Mouse (Mus musculus): Measurements from ENCODE around the gene Trib3. TPM values are rescaled to one million over a fixed set of nuclear protein-coding genes. Genes with fewer than 3 reads are reported as not detected.
A peak's percentile ranks its signal among the peaks of the same experiment; 100 is the strongest.

Trib3 gene
- polyA plus RNA-seq, 1 experiment from 2014 or later: 6.5 TPM

DNA sequence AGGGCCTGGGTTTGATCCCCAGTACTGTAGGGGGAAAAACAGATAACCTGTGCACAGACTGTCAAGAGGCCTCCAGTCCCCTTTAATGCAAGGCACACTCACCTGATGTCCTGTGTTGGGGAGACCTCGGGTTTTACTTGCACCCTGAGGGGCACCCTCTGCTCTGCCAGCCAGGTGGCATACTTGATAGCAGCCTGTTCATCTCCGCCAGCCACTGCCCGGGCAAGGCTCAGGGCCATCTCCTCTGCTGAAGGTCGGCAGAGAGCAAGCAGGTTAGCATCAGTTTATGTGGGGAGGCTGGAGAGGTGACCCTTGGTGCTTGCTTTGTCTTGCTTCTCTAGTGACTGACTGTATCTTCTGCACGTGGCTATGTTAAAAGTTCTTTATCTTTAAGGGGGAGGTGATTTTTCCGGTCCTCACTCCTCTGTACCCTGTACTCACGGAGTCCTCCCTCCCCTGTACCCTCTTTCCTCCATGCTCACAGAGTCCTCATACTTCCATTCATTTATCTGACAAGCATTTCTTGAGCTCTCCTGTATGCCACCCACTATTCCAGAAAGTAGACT, 12.9 kb downstream of the Trib3 start:
- H3K4me3 ChIP-seq: peak overlapping the region; percentile 86
- H3K9ac ChIP-seq: peak overlapping the region; percentile 92
- peak overlapping the region; percentile 96; the same call in 1 of the 2 replicates for H3K27ac ChIP-seq (replicated peaks)
- H3K4me2 ChIP-seq: peak overlapping the region; percentile 83
- H3K27me3 ChIP-seq (replicated peaks): no peaks in the 10 kb centered on the region
- H3K36me3 ChIP-seq: peaks cover 41% of the 10 kb centered on the region
- H3K9me3 ChIP-seq: no peaks in the 10 kb centered on the region
- peaks cover 23% of the 10 kb centered on the region for H3K4me1 ChIP-seq
- 40% methylated on average over 7 of the region's 7 CpGs for WGBS
- no peak for ATAC-seq (ENCODE audit: extremely low read depth, insufficient number of reproducible peaks, low FRiP score, low TSS enrichment)

DNA sequence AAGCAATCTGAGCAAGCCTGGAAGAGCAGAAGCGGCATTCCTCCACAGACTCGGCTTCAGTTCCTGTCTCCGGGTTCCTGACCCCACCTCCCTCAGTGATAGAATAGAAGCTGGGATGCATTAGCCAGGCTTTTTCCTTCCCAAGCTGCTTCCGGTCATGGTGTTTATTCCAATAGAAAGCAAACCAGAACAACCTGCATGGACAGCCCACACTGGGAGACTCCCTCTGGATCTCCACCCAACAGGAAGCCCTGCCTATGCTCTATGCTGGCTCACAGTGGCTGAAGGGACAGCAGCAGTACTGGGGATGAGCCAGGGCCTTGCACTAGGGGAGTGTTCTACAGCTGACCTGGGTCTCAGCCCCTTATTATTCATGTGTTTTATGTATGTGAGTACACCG, 15.9 kb downstream of the Trib3 start:
- no peak for ATAC-seq (ENCODE audit: extremely low read depth, insufficient number of reproducible peaks, low FRiP score, low TSS enrichment)
- H3K36me3 ChIP-seq: peaks cover 70% of the 10 kb centered on the region

DNA sequence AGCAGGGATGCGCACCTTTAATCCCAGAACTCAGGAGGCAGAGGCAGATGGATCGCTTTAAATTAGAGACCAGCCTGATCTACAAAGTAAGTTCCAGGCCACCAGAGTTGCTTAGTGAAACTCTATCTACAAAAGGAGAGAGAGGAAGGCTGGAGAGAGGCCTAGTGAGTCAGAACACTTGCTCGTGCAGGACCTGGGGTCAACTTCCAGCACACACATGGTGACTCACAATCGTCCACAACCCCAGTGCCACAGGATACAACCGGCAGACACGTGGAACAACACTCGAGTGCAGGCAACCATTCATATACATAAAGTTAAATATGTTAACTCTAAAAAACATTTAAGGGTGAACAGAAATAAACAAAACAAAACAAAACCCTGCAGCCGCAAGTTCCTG, 17.2 kb downstream of the Trib3 start:
- no peak overlapping the region for H3K4me3 ChIP-seq
- no peaks in the 10 kb centered on the region for H3K9me3 ChIP-seq
- H3K36me3 ChIP-seq: peaks cover 84% of the 10 kb centered on the region
- 85% methylated on average over 8 of the region's 8 CpGs for WGBS
- H3K27ac ChIP-seq (replicated peaks): no peak overlapping the region
- H3K4me2 ChIP-seq: no peak overlapping the region
- no peaks in the 10 kb centered on the region for H3K27me3 ChIP-seq (replicated peaks)
- no peak overlapping the region for H3K9ac ChIP-seq
- no peak for ATAC-seq (ENCODE audit: extremely low read depth, insufficient number of reproducible peaks, low FRiP score, low TSS enrichment)
- peaks cover 17% of the 10 kb centered on the region for H3K4me1 ChIP-seq

More for the DNA sequence above, 15.9 kb downstream of the Trib3 start:
- Histone ChIP-seq H3K27me3 (replicated peaks) (no peaks in the 10 kb centered on the region), H3K9ac (no peak overlapping the region), H3K9me3 (no peaks in the 10 kb centered on the region), H3K4me1 (peaks cover 18% of the 10 kb centered on the region), H3K4me2 (no peak overlapping the region), H3K4me3 (no peak overlapping the region), H3K27ac (replicated peaks) (no peak overlapping the region)
- WGBS: 73% methylated on average over 5 of the region's 5 CpGs

DNA sequence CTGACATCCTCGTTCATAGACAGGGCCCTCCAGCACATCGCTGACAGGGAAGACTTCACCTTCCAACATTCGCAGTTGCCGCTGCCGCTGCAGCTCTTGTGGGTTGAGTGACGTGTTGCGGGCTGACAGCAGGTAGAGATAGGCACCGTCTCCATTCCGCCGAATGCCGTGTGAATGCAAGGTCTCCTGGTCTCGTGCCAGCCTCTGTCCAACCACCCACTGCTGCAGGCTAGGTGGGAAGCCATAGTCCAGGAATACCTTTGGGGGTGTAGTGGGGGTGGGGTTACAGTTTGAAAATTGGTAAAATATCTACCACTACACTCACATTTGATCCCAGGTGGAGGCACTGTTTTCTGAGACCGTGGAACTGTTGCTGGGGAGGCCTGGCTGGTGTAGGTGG, 17.7 kb downstream of the Trib3 start:
- no peak overlapping the region for H3K4me3 ChIP-seq
- no peak overlapping the region for H3K9ac ChIP-seq
- no peaks in the 10 kb centered on the region for H3K9me3 ChIP-seq
- peaks cover 89% of the 10 kb centered on the region for H3K36me3 ChIP-seq
- H3K27ac ChIP-seq (replicated peaks): no peak overlapping the region
- no peaks in the 10 kb centered on the region for H3K27me3 ChIP-seq (replicated peaks)
- no peak overlapping the region for H3K4me2 ChIP-seq
- 71% methylated on average over 13 of the region's 13 CpGs for WGBS
- ATAC-seq (ENCODE audit: extremely low read depth, insufficient number of reproducible peaks, low FRiP score, low TSS enrichment): no peak
- peaks cover 12% of the 10 kb centered on the region for H3K4me1 ChIP-seq

DNA sequence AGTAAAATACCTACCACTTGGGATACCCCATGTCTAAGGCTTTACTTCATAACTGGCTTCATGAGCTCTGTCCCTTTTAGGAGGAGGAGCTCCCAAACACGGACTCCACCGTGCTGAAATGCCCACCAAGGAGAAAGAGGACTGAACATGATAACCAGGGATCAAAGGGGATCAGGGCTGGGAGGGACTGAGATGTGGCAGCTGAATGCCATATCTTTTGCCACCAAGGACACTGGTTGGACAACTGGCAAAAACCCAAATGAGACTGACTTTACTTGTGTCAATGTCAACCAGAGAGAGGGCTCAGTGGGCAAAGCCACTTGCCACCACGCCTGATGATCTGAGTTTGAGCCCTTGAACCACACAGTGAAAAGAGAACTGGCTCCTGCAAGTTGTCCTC, 19.0 kb downstream of the Trib3 start:
- Histone ChIP-seq H3K9me3 (no peaks in the 10 kb centered on the region), H3K36me3 (peaks cover 97% of the 10 kb centered on the region), H3K4me1 (no peaks in the 10 kb centered on the region), H3K27me3 (replicated peaks) (no peaks in the 10 kb centered on the region), H3K9ac (no peak overlapping the region), H3K27ac (replicated peaks) (no peak overlapping the region), H3K4me2 (no peak overlapping the region), H3K4me3 (no peak overlapping the region)
- 78% methylated on average over 3 of the region's 3 CpGs for WGBS
- no peak for ATAC-seq (ENCODE audit: extremely low read depth, insufficient number of reproducible peaks, low FRiP score, low TSS enrichment)

DNA sequence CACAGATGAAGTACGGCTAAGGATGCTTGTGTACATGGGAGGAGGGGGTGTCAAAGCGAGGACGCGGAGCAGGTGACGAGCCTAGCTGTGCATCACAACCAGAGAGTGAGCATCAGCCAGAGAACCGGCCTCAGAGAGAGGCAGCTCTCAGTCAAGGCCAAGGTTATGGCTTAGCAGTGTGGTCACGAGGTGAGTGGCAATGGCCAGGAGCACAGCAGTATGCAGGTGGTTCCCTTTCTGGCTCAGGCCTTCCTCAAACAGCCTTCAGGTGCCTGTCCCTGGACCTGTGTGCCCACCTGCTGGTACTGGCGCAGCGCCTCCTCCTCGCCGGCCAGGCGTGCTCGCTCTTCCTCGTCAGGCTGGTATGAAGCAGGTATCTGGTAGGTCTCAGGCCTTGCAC, 19.9 kb downstream of the Trib3 start:
- WGBS: 92% methylated on average over 14 of the region's 14 CpGs
- Histone ChIP-seq H3K9ac (no peak overlapping the region), H3K4me2 (no peak overlapping the region), H3K4me1 (no peaks in the 10 kb centered on the region), H3K4me3 (no peak overlapping the region), H3K36me3 (peaks cover 99% of the 10 kb centered on the region), H3K9me3 (no peaks in the 10 kb centered on the region), H3K27ac (replicated peaks) (no peak overlapping the region), H3K27me3 (replicated peaks) (no peaks in the 10 kb centered on the region)
- ATAC-seq (ENCODE audit: extremely low read depth, insufficient number of reproducible peaks, low FRiP score, low TSS enrichment): no peak

DNA sequence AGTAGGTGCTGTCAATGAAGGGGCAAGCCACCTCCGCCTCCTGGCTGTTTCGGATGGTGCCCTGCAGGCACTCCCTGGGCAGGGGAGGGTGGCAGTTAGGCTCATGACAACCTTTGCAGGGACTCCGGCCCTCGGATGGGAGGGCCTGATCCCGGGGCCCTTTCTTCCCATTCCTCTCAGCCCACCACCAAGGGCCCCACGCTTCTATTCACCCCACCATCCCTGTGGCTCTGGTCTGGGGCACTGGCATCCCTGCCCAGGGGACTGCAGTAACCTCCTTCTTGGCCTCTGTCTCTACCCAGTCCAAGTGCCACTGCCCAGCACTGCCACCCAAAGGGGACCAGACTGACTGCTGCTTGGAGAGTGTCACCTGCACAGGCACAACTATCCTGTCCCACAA, 21.6 kb downstream of the Trib3 start:
- Histone ChIP-seq H3K9me3 (no peaks in the 10 kb centered on the region), H3K27me3 (replicated peaks) (no peaks in the 10 kb centered on the region), H3K4me2 (no peak overlapping the region), H3K4me3 (no peak overlapping the region), H3K9ac (no peak overlapping the region), H3K27ac (replicated peaks) (no peak overlapping the region), H3K4me1 (no peaks in the 10 kb centered on the region), H3K36me3 (peaks cover 100% of the 10 kb centered on the region)
- no peak for ATAC-seq (ENCODE audit: extremely low read depth, insufficient number of reproducible peaks, low FRiP score, low TSS enrichment)
- WGBS: 88% methylated on average over 6 of the region's 6 CpGs

DNA sequence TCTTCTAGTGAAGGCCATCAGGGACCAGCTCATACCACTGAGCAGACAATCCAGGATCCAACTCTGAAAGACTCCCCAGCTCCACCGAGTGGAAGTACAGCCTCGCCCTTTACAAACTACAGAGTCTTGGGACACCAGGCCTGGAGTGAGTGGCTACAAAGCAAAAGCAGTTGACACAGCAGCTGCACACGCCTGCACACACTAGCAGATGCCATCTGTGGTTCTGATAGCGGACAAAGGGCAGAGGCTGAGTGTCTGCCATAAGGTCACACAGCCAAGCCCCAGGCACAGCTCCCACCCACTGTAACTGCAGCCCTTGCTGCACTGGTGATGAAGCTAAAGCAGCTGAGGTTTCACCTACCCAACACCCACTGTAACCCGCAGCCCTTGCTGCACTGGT, 22.3 kb downstream of the Trib3 start:
- no peaks in the 10 kb centered on the region for H3K9me3 ChIP-seq
- WGBS: 88% methylated on average over 5 of the region's 5 CpGs
- no peak for ATAC-seq (ENCODE audit: extremely low read depth, insufficient number of reproducible peaks, low FRiP score, low TSS enrichment)
- H3K27ac ChIP-seq (replicated peaks): no peak overlapping the region
- H3K4me2 ChIP-seq: no peak overlapping the region
- no peak overlapping the region for H3K9ac ChIP-seq
- H3K36me3 ChIP-seq: peaks cover 100% of the 10 kb centered on the region
- no peaks in the 10 kb centered on the region for H3K4me1 ChIP-seq
- no peak overlapping the region for H3K4me3 ChIP-seq
- no peaks in the 10 kb centered on the region for H3K27me3 ChIP-seq (replicated peaks)

DNA sequence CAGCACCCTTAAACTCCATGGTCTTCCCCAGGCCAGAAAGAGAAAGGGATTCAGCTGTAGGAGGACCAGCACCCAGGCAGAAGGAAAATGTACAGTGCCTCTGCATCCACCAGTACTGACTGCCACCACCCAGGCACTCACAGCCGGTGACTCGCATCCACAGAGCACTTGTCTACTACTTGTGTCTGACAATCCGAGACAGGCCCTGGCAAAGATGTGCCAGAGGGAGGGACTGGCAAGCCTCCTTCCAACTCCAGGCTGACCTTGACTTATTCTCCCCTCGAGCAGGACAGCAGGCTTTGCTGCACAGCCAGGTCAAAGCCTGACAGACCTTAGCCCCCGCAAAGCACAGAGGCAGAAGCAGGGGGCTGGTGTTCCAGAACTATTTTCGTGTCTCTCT, 26.8 kb downstream of the Trib3 start:
- Histone ChIP-seq H3K27me3 (replicated peaks) (no peaks in the 10 kb centered on the region), H3K9ac (no peak overlapping the region), H3K4me3 (no peak overlapping the region), H3K9me3 (no peaks in the 10 kb centered on the region), H3K27ac (replicated peaks) (no peak overlapping the region), H3K4me2 (no peak overlapping the region), H3K36me3 (peaks cover 100% of the 10 kb centered on the region), H3K4me1 (peaks cover 3% of the 10 kb centered on the region; the same call in 1 of the 2 replicates)
- ATAC-seq (ENCODE audit: extremely low read depth, insufficient number of reproducible peaks, low FRiP score, low TSS enrichment): no peak
- 73% methylated on average over 6 of the region's 6 CpGs for WGBS

DNA sequence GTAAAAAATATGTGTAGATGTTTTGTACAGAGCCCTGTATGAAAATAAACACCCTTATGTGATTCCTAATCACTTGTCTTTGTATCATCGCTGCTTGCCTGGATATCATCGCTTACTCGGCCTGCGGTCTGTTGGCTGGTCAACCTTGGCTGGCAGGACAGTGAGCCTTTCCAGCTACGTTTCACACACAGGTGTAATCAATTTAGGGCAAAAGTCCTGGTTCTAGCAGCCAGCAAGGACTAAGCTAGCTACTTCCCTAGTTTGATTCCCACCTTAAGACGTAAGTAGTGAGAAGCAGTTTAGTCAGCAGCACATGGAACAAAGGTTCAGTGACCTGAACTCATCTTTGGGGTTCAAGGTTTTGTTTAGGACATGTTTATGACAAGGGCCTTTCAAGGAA, 29.9 kb downstream of the Trib3 start:
- WGBS: 91% methylated on average over 6 of the region's 6 CpGs
- Histone ChIP-seq H3K9me3 (no peaks in the 10 kb centered on the region), H3K27me3 (replicated peaks) (no peaks in the 10 kb centered on the region), H3K36me3 (peaks cover 100% of the 10 kb centered on the region), H3K4me1 (peaks cover 3% of the 10 kb centered on the region; the same call in 1 of the 2 replicates), H3K4me3 (no peak overlapping the region), H3K4me2 (no peak overlapping the region), H3K27ac (replicated peaks) (no peak overlapping the region), H3K9ac (no peak overlapping the region)
- ATAC-seq (ENCODE audit: extremely low read depth, insufficient number of reproducible peaks, low FRiP score, low TSS enrichment): no peak

DNA sequence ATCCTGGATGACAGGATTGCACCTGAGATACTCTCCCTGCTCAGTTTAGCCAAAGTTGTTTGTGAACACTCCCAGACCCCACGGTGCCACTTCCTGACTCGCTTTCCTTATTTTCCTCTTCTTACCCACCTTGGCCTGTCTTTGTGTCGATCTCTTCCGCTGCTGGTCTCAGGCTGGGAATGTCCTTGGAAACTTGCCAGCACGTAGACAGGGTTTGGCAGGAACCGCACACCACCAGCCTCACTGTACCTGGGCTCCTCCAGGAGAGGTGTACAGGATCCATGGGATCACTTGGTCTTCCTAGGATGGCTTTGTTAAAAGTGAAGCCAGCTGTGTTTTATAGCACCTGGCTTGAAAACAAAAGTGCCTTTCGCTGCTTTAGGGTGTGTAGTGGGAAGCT, 30.8 kb downstream of the Trib3 start:
- H3K9ac ChIP-seq: no peak overlapping the region
- H3K4me2 ChIP-seq: no peak overlapping the region
- H3K27ac ChIP-seq (replicated peaks): no peak overlapping the region
- H3K27me3 ChIP-seq (replicated peaks): no peaks in the 10 kb centered on the region
- WGBS: 61% methylated on average over 7 of the region's 7 CpGs
- peaks cover 3% of the 10 kb centered on the region; the same call in 1 of the 2 replicates for H3K4me1 ChIP-seq
- H3K9me3 ChIP-seq: no peaks in the 10 kb centered on the region
- no peak overlapping the region for H3K4me3 ChIP-seq
- H3K36me3 ChIP-seq: peaks cover 100% of the 10 kb centered on the region
- ATAC-seq (ENCODE audit: extremely low read depth, insufficient number of reproducible peaks, low FRiP score, low TSS enrichment): no peak

DNA sequence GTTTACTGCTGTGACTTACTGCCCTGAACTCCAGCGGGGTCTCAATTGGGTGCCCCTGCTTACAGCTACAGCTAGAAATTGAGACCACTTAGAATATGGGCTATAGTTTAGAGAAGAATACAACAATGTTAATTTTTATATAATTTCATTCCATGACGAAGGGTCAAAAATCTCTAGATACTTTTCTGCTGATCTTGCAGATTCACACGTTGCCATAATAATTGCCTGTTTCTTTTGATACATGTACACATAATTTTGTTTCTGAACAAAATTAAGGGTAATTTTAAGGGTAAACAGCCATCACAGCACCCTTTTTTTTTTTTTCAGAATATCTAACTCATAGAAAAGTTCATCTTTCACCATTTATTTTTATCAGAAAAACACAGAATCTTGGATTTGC, 36.6 kb downstream of the Trib3 start:
- no peak overlapping the region for H3K9ac ChIP-seq
- WGBS: 80% methylated on average over 3 of the region's 3 CpGs
- no peaks in the 10 kb centered on the region for H3K4me1 ChIP-seq
- H3K36me3 ChIP-seq: peaks cover 97% of the 10 kb centered on the region
- no peak overlapping the region for H3K4me2 ChIP-seq
- no peaks in the 10 kb centered on the region for H3K27me3 ChIP-seq (replicated peaks)
- no peak for ATAC-seq (ENCODE audit: extremely low read depth, insufficient number of reproducible peaks, low FRiP score, low TSS enrichment)
- no peak overlapping the region for H3K4me3 ChIP-seq
- no peak overlapping the region for H3K27ac ChIP-seq (replicated peaks)
- H3K9me3 ChIP-seq: no peaks in the 10 kb centered on the region
